Mouse (Mus musculus): Measurements from ENCODE around the gene Tec.
A peak's percentile ranks its signal among the peaks of the same experiment; 100 is the strongest.

Gene Tec

GRCm38 (mm10) chr5:72888260-72888659 is 20.0 kb upstream of the Tec start:
- no peak for DNase-seq

- no peak for DNase-seq
These were observed 18.4 kb upstream of the Tec start for GRCm38 (mm10) chr5:72886458-72887222.

- no peak for DNase-seq
These were observed 15.4 kb upstream of the Tec start for GRCm38 (mm10) chr5:72883706-72884105.

GRCm38 (mm10) chr5:72882412-72882765 is 14.1 kb upstream of the Tec start:
- DNase-seq: no peak

GRCm38 (mm10) chr5:72881748-72882411 is 13.6 kb upstream of the Tec start:
- DNase-seq: no peak

- no peak for DNase-seq
These were observed 11.5 kb upstream of the Tec start for GRCm38 (mm10) chr5:72879736-72880135.

GRCm38 (mm10) chr5:72871114-72871513 is 2.8 kb upstream of the Tec start:
- no peak for DNase-seq

GRCm38 (mm10) chr5:72869779-72870608 is 1.7 kb upstream of the Tec start:
- no peak for DNase-seq

GRCm38 (mm10) chr5:72867036-72867672 is 1.1 kb downstream of the Tec start:
- no peak for DNase-seq

GRCm38 (mm10) chr5:72866260-72866905 is 1.9 kb downstream of the Tec start:
- DNase-seq: no peak

- DNase-seq: no peak
These were observed 3.6 kb downstream of the Tec start for GRCm38 (mm10) chr5:72864654-72865178.

- no peak for DNase-seq
These were observed 5.1 kb downstream of the Tec start for GRCm38 (mm10) chr5:72863166-72863565.

GRCm38 (mm10) chr5:72861726-72862385 is 6.4 kb downstream of the Tec start:
- no peak for DNase-seq

GRCm38 (mm10) chr5:72860899-72861298 is 7.4 kb downstream of the Tec start:
- no peak for DNase-seq

GRCm38 (mm10) chr5:72858306-72858705 is 10.0 kb downstream of the Tec start:
- DNase-seq: no peak

GRCm38 (mm10) chr5:72857756-72858155 is 10.5 kb downstream of the Tec start:
- no peak for DNase-seq

- DNase-seq: no peak
These were observed 11.9 kb downstream of the Tec start for GRCm38 (mm10) chr5:72856255-72856878.

- peak; percentile 88 to 95 for DNase-seq
These were observed 12.6 kb downstream of the Tec start for GRCm38 (mm10) chr5:72855685-72856124.

- peak; percentile 44 to 72 for DNase-seq
These were observed 13.9 kb downstream of the Tec start for GRCm38 (mm10) chr5:72854141-72854990.

- no peak for DNase-seq
These were observed 14.9 kb downstream of the Tec start for GRCm38 (mm10) chr5:72853365-72853764.
